Mouse (Mus musculus) heart, embryonic 11.5 days (tissue): ENCODE data around the gene Kif20b. TPM values are rescaled to one million over a fixed set of nuclear protein-coding genes. Genes with fewer than 3 reads are reported as not detected.

ENCODE experiments used
- ATAC-seq: fragments of 200-750 bp; cut with Nextera tagmentation; replicated peaks from 2 replicates; pipeline ENCODE4 v1.8.0; 2017; ENCODE audit warnings: moderate library complexity; ENCODE audit not compliant: insufficient number of reproducible peaks, low FRiP score, low TSS enrichment
- H3K27ac ChIP-seq: fragments of 300-500 bp; sonication (generic); 2 replicates; pipeline ENCODE4 v1.5.1; 2014; ENCODE audit warnings: mild to moderate bottlenecking, low read depth, low read length
- H3K27me3 ChIP-seq: fragments of 300-500 bp; sonication (generic); 2 replicates; pipeline ENCODE4 v1.6.1; 2014; ENCODE audit warnings: mild to moderate bottlenecking, low read length, mixed read lengths; ENCODE audit not compliant: control insufficient read depth, insufficient read depth
- H3K36me3 ChIP-seq: fragments of 300-500 bp; sonication (generic); 2 replicates; pipeline ENCODE4 v1.6.1; 2014; ENCODE audit warnings: mild to moderate bottlenecking, low read length, moderate library complexity, mixed read lengths; ENCODE audit not compliant: control insufficient read depth, insufficient read depth
- H3K4me1 ChIP-seq: fragments of 300-500 bp; sonication (generic); 2 replicates; pipeline ENCODE4 v1.6.1; 2014; ENCODE audit warnings: low read length; ENCODE audit not compliant: control insufficient read depth, insufficient read depth
- H3K4me2 ChIP-seq: fragments of 300-500 bp; sonication (generic); 2 replicates; pipeline ENCODE4 v1.6.1; 2014; ENCODE audit warnings: mild to moderate bottlenecking, moderate library complexity
- H3K4me3 ChIP-seq: fragments of 300-500 bp; sonication (generic); 2 replicates; pipeline ENCODE4 v1.5.1; 2014; ENCODE audit warnings: low read depth, low read length
- H3K9ac ChIP-seq: fragments of 300-500 bp; sonication (generic); 2 replicates; pipeline ENCODE4 v1.6.1; 2014; ENCODE audit warnings: mild to moderate bottlenecking, low read depth, low read length, moderate library complexity
- H3K9me3 ChIP-seq: fragments of 300-500 bp; sonication (generic); replicated peaks from 2 replicates; pipeline ENCODE4 v1.6.1; 2016; ENCODE audit warnings: low read length; ENCODE audit not compliant: control insufficient read depth
- WGBS: fragments of 180-500 bp; shearing (Covaris S2); extraction: QIAGEN DNeasy Blood & Tissue Kit; methylation state at CpG from one replicate; pipeline ENCODE4 v1.1.7; 2014; ENCODE audit not compliant: insufficient replicate concordance; 5-methylcytosine and 5-hydroxymethylcytosine counted together
- polyA plus RNA-seq: library from polyadenylated mRNA; unstranded; fragments of >200 nt; fragmentation: Nextera tagmentation; extraction: Ambion mirVana; gene quantifications from 2 replicates; pipeline ENCODE4 v1.2.1, GENCODE M21; 2014

The Kif20b gene
- polyA plus RNA-seq, 1 experiment from 2014 or later: 47.3 TPM

GRCm38 (mm10) chr19:34883526-34884224, 38.5 kb upstream of the Kif20b start:
- WGBS: 66% methylated on average over 3 of the region's 3 CpGs
- H3K4me2 ChIP-seq: no peak overlapping the region
- no peaks in the 10 kb centered on the region for H3K9me3 ChIP-seq
- H3K9ac ChIP-seq: no peak overlapping the region
- H3K27ac ChIP-seq: no peak overlapping the region
- no peaks in the 10 kb centered on the region for H3K27me3 ChIP-seq
- no peaks in the 10 kb centered on the region for H3K36me3 ChIP-seq
- H3K4me1 ChIP-seq: peaks cover 5% of the 10 kb centered on the region
- no peak for ATAC-seq
- no peak overlapping the region for H3K4me3 ChIP-seq

- Histone ChIP-seq H3K27me3 (no peaks in the 10 kb centered on the region), H3K4me2 (no peak overlapping the region), H3K9ac (no peak overlapping the region), H3K36me3 (no peaks in the 10 kb centered on the region), H3K4me3 (no peak overlapping the region), H3K4me1 (no peaks in the 10 kb centered on the region), H3K9me3 (no peaks in the 10 kb centered on the region), H3K27ac (no peak overlapping the region)
- WGBS: 76% methylated on average over 4 of the region's 4 CpGs
- no peak for ATAC-seq
Observed at GRCm38 (mm10) chr19:34886324-34886723, 35.8 kb upstream of the Kif20b start.

- no peak for ATAC-seq
- no peaks in the 10 kb centered on the region for H3K27me3 ChIP-seq
- no peaks in the 10 kb centered on the region for H3K4me1 ChIP-seq
- H3K4me3 ChIP-seq: no peak overlapping the region
- H3K27ac ChIP-seq: no peak overlapping the region
- no peak overlapping the region for H3K4me2 ChIP-seq
- no peaks in the 10 kb centered on the region for H3K36me3 ChIP-seq
- no peak overlapping the region for H3K9ac ChIP-seq
- no peaks in the 10 kb centered on the region for H3K9me3 ChIP-seq
- WGBS: 64% methylated on average over 3 of the region's 3 CpGs
Observed at GRCm38 (mm10) chr19:34890981-34891380, 31.2 kb upstream of the Kif20b start.

GRCm38 (mm10) chr19:34891590-34891989, 30.6 kb upstream of the Kif20b start:
- no peak overlapping the region for H3K9ac ChIP-seq
- no peaks in the 10 kb centered on the region for H3K27me3 ChIP-seq
- no peak overlapping the region for H3K4me3 ChIP-seq
- no peak for ATAC-seq
- 73% methylated on average over 1 of the region's 1 CpGs for WGBS
- no peaks in the 10 kb centered on the region for H3K4me1 ChIP-seq
- no peak overlapping the region for H3K4me2 ChIP-seq
- H3K9me3 ChIP-seq: no peaks in the 10 kb centered on the region
- no peak overlapping the region for H3K27ac ChIP-seq
- no peaks in the 10 kb centered on the region for H3K36me3 ChIP-seq

- no peaks in the 10 kb centered on the region for H3K9me3 ChIP-seq
- no peak overlapping the region for H3K4me3 ChIP-seq
- 66% methylated on average over 4 of the region's 4 CpGs for WGBS
- H3K36me3 ChIP-seq: no peaks in the 10 kb centered on the region
- H3K9ac ChIP-seq: no peak overlapping the region
- no peak overlapping the region for H3K4me2 ChIP-seq
- no peak overlapping the region for H3K27ac ChIP-seq
- H3K27me3 ChIP-seq: no peaks in the 10 kb centered on the region
- no peaks in the 10 kb centered on the region for H3K4me1 ChIP-seq
- ATAC-seq: no peak
Observed at GRCm38 (mm10) chr19:34895082-34895481, 27.1 kb upstream of the Kif20b start.

- H3K9me3 ChIP-seq: no peaks in the 10 kb centered on the region
- no peaks in the 10 kb centered on the region for H3K27me3 ChIP-seq
- ATAC-seq: no peak
- no peak overlapping the region for H3K4me2 ChIP-seq
- no peak overlapping the region for H3K9ac ChIP-seq
- H3K4me1 ChIP-seq: no peaks in the 10 kb centered on the region
- no peaks in the 10 kb centered on the region for H3K36me3 ChIP-seq
- no peak overlapping the region for H3K27ac ChIP-seq
- no peak overlapping the region for H3K4me3 ChIP-seq
- WGBS: 85% methylated on average over 15 of the region's 15 CpGs
Observed at GRCm38 (mm10) chr19:34897082-34897965, 24.8 kb upstream of the Kif20b start.

- H3K27me3 ChIP-seq: no peaks in the 10 kb centered on the region
- H3K36me3 ChIP-seq: no peaks in the 10 kb centered on the region
- H3K4me2 ChIP-seq: no peak overlapping the region
- no peaks in the 10 kb centered on the region for H3K4me1 ChIP-seq
- H3K27ac ChIP-seq: no peak overlapping the region
- no peak for ATAC-seq
- H3K9ac ChIP-seq: no peak overlapping the region
- no peak overlapping the region for H3K4me3 ChIP-seq
- 72% methylated on average over 4 of the region's 4 CpGs for WGBS
- no peaks in the 10 kb centered on the region for H3K9me3 ChIP-seq
Observed at GRCm38 (mm10) chr19:34898941-34899340, 23.2 kb upstream of the Kif20b start.

GRCm38 (mm10) chr19:34901266-34901665, 20.9 kb upstream of the Kif20b start:
- ATAC-seq: no peak
- no peak overlapping the region for H3K4me3 ChIP-seq
- no peaks in the 10 kb centered on the region for H3K4me1 ChIP-seq
- H3K9me3 ChIP-seq: no peaks in the 10 kb centered on the region
- H3K27ac ChIP-seq: no peak overlapping the region
- no peak overlapping the region for H3K4me2 ChIP-seq
- WGBS: 86% methylated on average over 7 of the region's 7 CpGs
- H3K9ac ChIP-seq: no peak overlapping the region
- H3K27me3 ChIP-seq: no peaks in the 10 kb centered on the region
- H3K36me3 ChIP-seq: no peaks in the 10 kb centered on the region
